Mouse (Mus musculus) liver, adult 2 months (tissue): Measurements from ENCODE around the gene 1600014C23Rik. TPM values are rescaled to one million over a fixed set of nuclear protein-coding genes. Genes with fewer than 3 reads are reported as not detected.
A peak's percentile ranks its signal among the peaks of the same experiment; 100 is the strongest.

Source experiments
- DNase-seq: peaks from one replicate; pipeline ENCODE4 v3.0.0-alpha.2; 2011; ENCODE audit warnings: low read depth, low spot score; ENCODE audit errors: extremely low read depth
- H3K27ac ChIP-seq: fragments of 200-500 bp; replicated peaks from 2 replicates; pipeline ENCODE4 v1.5.1; 2012; ENCODE audit warnings: low read depth, mild to moderate bottlenecking, control low read depth, inconsistent platforms, low read length; ENCODE audit not compliant: insufficient read depth
- H3K27me3 ChIP-seq: fragments of 200-500 bp; 2 replicates; pipeline ENCODE4 v1.6.1; 2012; ENCODE audit warnings: mild to moderate bottlenecking, moderate library complexity, low read length, inconsistent platforms; ENCODE audit not compliant: control insufficient read depth, insufficient read depth
- H3K36me3 ChIP-seq: fragments of 200-500 bp; 2 replicates; pipeline ENCODE4 v1.6.1; 2012; ENCODE audit warnings: low read length, inconsistent platforms; ENCODE audit not compliant: control insufficient read depth, insufficient read depth
- H3K4me1 ChIP-seq: fragments of 200-500 bp; 2 replicates; pipeline ENCODE4 v1.6.1; 2011; ENCODE audit warnings: low read length; ENCODE audit not compliant: control insufficient read depth, insufficient read depth
- H3K4me3 ChIP-seq: fragments of 200-500 bp; 2 replicates; pipeline ENCODE4 v1.5.1; 2011; ENCODE audit warnings: low read depth, mild to moderate bottlenecking, control low read depth, low read length, moderate library complexity; ENCODE audit not compliant: insufficient read depth
- H3K79me2 ChIP-seq: fragments of 200-500 bp; 2 replicates; pipeline ENCODE4 v1.6.1; 2012; ENCODE audit warnings: inconsistent platforms, mild to moderate bottlenecking, low read length, moderate library complexity; ENCODE audit not compliant: control insufficient read depth, insufficient read depth
- H3K9ac ChIP-seq: fragments of 200-500 bp; 2 replicates; pipeline ENCODE4 v1.6.1; 2012; ENCODE audit warnings: low read depth, mild to moderate bottlenecking, control low read depth, inconsistent platforms, low read length
- CTCF ChIP-seq: fragments of 200-500 bp; IDR thresholded peaks from 2 replicates; pipeline ENCODE4 v1.5.1; 2011; ENCODE audit warnings: low read depth, low read length, control low read depth
- POLR2A ChIP-seq: fragments of 200-500 bp; IDR thresholded peaks from 2 replicates; pipeline ENCODE4 v1.6.1; 2011; ENCODE audit warnings: low read length, control low read depth; ENCODE audit not compliant: insufficient read depth; ENCODE audit errors: extremely low read depth
- WGBS: fragments of 180-500 bp; shearing (Covaris S2); methylation state at CpG from one replicate; pipeline ENCODE4 v1.1.7; 2018; 5-methylcytosine and 5-hydroxymethylcytosine counted together
- polyA plus RNA-seq: library from polyadenylated mRNA; depleted of rRNA; stranded (reverse); fragments of >200 nt; gene quantifications from 2 replicates; pipeline ENCODE4 v1.2.3, GENCODE M21; 2012
- total RNA-seq: library from RNA; depleted of rRNA; stranded (reverse); fragments of >200 nt; gene quantifications from 2 replicates; pipeline ENCODE4 v1.2.3, GENCODE M21; 2014

The 1600014C23Rik gene
- total and polyA plus RNA-seq, 2 experiments: not detected

GRCm38 (mm10) chr17:45727983-45728723 lies 5.5 kb downstream of the 1600014C23Rik start:
- TF ChIP-seq POLR2A (no peak), CTCF (no peak)
- Histone ChIP-seq H3K4me1 (0 out of 2 replicates have a peak, but pooled peaks cover 4% of the 10 kb centered on the region), H3K27me3 (no peaks in the 10 kb centered on the region), H3K9ac (no peak overlapping the region), H3K4me3 (no peak overlapping the region), H3K27ac (no peak overlapping the region), H3K36me3 (no peaks in the 10 kb centered on the region), H3K79me2 (no peaks in the 10 kb centered on the region)
- 87% methylated on average over 8 of the region's 8 CpGs for WGBS
- DNase-seq: no peak

GRCm38 (mm10) chr17:45727481-45727880 lies 6.2 kb downstream of the 1600014C23Rik start:
- Histone ChIP-seq H3K4me3 (no peak overlapping the region), H3K4me1 (0 out of 2 replicates have a peak, but pooled peaks cover 4% of the 10 kb centered on the region), H3K36me3 (no peaks in the 10 kb centered on the region), H3K9ac (no peak overlapping the region), H3K27ac (no peak overlapping the region), H3K79me2 (no peaks in the 10 kb centered on the region), H3K27me3 (no peaks in the 10 kb centered on the region)
- WGBS: 84% methylated on average over 2 of the region's 2 CpGs
- DNase-seq: no peak
- TF ChIP-seq POLR2A: no peak
- TF ChIP-seq CTCF: no peak

- Histone ChIP-seq H3K9ac (no peak overlapping the region), H3K4me1 (0 out of 2 replicates have a peak, but pooled peaks cover 4% of the 10 kb centered on the region), H3K4me3 (no peak overlapping the region), H3K36me3 (no peaks in the 10 kb centered on the region), H3K79me2 (no peaks in the 10 kb centered on the region), H3K27ac (no peak overlapping the region), H3K27me3 (no peaks in the 10 kb centered on the region)
- WGBS: 69% methylated on average over 7 of the region's 7 CpGs
- TF ChIP-seq POLR2A (no peak), CTCF (no peak)
- DNase-seq: no peak
Measured at GRCm38 (mm10) chr17:45726249-45726648, 7.4 kb downstream of the 1600014C23Rik start.

- DNase-seq: no peak
- Histone ChIP-seq H3K4me1 (0 out of 2 replicates have a peak, but pooled peaks cover 4% of the 10 kb centered on the region), H3K27ac (no peak overlapping the region), H3K36me3 (no peaks in the 10 kb centered on the region), H3K9ac (no peak overlapping the region), H3K4me3 (no peak overlapping the region), H3K27me3 (no peaks in the 10 kb centered on the region), H3K79me2 (no peaks in the 10 kb centered on the region)
- 82% methylated on average over 10 of the region's 10 CpGs for WGBS
- TF ChIP-seq CTCF (no peak), POLR2A (no peak)
Measured at GRCm38 (mm10) chr17:45724574-45724921, 9.1 kb downstream of the 1600014C23Rik start.

- no peaks in the 10 kb centered on the region for H3K79me2 ChIP-seq
- peak overlapping the region; percentile 62; the same call in 1 of the 2 replicates for H3K9ac ChIP-seq
- H3K36me3 ChIP-seq: no peaks in the 10 kb centered on the region
- H3K4me3 ChIP-seq: peak overlapping the region; percentile 29
- TF ChIP-seq POLR2A: no peak
- TF ChIP-seq CTCF: peak; percentile 92
- no peak overlapping the region for H3K27ac ChIP-seq
- WGBS: 7% methylated on average over 25 of the region's 25 CpGs
- peak; percentile 66 for DNase-seq
- 0 out of 2 replicates have a peak, but pooled peaks cover 4% of the 10 kb centered on the region for H3K4me1 ChIP-seq
- no peaks in the 10 kb centered on the region for H3K27me3 ChIP-seq
Measured at GRCm38 (mm10) chr17:45723732-45724573, 9.7 kb downstream of the 1600014C23Rik start.

- WGBS: 4% methylated on average over 10 of the region's 10 CpGs
- peak; percentile 33 for DNase-seq
- Histone ChIP-seq H3K9ac (no peak overlapping the region), H3K4me3 (no peak overlapping the region), H3K4me1 (no peaks in the 10 kb centered on the region), H3K36me3 (no peaks in the 10 kb centered on the region), H3K79me2 (no peaks in the 10 kb centered on the region), H3K27ac (no peak overlapping the region), H3K27me3 (no peaks in the 10 kb centered on the region)
- TF ChIP-seq CTCF: peak; percentile 95
- TF ChIP-seq POLR2A: no peak
Measured at GRCm38 (mm10) chr17:45718323-45718722, 15.3 kb downstream of the 1600014C23Rik start.
